Mouse (Mus musculus) lung, embryonic 16.5 days (tissue): Measurements from ENCODE around the gene Ywhag. TPM values are rescaled to one million over a fixed set of nuclear protein-coding genes. Genes with fewer than 3 reads are reported as not detected.

Experiments used
- ATAC-seq: fragments of 200-750 bp; cut with Nextera tagmentation; 2 replicates; pipeline ENCODE4 v1.8.0; 2017; ENCODE audit warnings: low read depth, mild to moderate bottlenecking, moderate library complexity
- H3K27ac ChIP-seq: fragments of 300-500 bp; sonication (generic); 2 replicates; pipeline ENCODE4 v1.5.1; 2014; ENCODE audit warnings: mild to moderate bottlenecking, control low read depth, low read length
- H3K27me3 ChIP-seq: fragments of 300-500 bp; sonication (generic); 2 replicates; pipeline ENCODE4 v1.6.1; 2014; ENCODE audit warnings: low read depth, low read length, mixed read lengths; ENCODE audit not compliant: control insufficient read depth, insufficient read depth
- H3K36me3 ChIP-seq: fragments of 300-500 bp; sonication (generic); 2 replicates; pipeline ENCODE4 v1.6.1; 2014; ENCODE audit warnings: low read length; ENCODE audit not compliant: control insufficient read depth, insufficient read depth
- H3K4me1 ChIP-seq: fragments of 300-500 bp; sonication (generic); replicated peaks from 2 replicates; pipeline ENCODE4 v1.6.1; 2014; ENCODE audit warnings: low read length, mixed read lengths; ENCODE audit not compliant: control insufficient read depth, insufficient read depth
- H3K4me2 ChIP-seq: fragments of 300-500 bp; sonication (generic); 2 replicates; pipeline ENCODE4 v1.6.1; 2014; ENCODE audit warnings: low read depth, low read length, control low read depth
- H3K4me3 ChIP-seq: fragments of 300-500 bp; sonication (generic); 2 replicates; pipeline ENCODE4 v1.5.1; 2014; ENCODE audit warnings: mild to moderate bottlenecking, low read length, control low read depth
- H3K9ac ChIP-seq: fragments of 300-500 bp; sonication (generic); 2 replicates; pipeline ENCODE4 v1.6.1; 2014; ENCODE audit warnings: low read length, control low read depth
- H3K9me3 ChIP-seq: fragments of 300-500 bp; sonication (generic); 2 replicates; pipeline ENCODE4 v1.6.1; 2016; ENCODE audit warnings: low read length; ENCODE audit not compliant: control insufficient read depth
- WGBS: fragments of 180-500 bp; shearing (Covaris S2); extraction: QIAGEN DNeasy Blood & Tissue Kit; methylation state at CpG from one replicate; pipeline ENCODE4 v1.1.7; 2014; 5-methylcytosine and 5-hydroxymethylcytosine counted together
- polyA plus RNA-seq: library from polyadenylated mRNA; unstranded; fragments of >200 nt; fragmentation: Nextera tagmentation; extraction: Ambion mirVana; gene quantifications from 2 replicates; pipeline ENCODE4 v1.2.1, GENCODE M21; 2015

Gene Ywhag
- polyA plus RNA-seq, 1 experiment from 2014 or later = 155 TPM

GRCm38 (mm10) chr5:135966866-135967265 is 32.5 kb upstream of the Ywhag start:
- WGBS = 56% methylated on average over 9 of the region's 9 CpGs
- H3K36me3 ChIP-seq = no peaks in the 10 kb centered on the region

DNA sequence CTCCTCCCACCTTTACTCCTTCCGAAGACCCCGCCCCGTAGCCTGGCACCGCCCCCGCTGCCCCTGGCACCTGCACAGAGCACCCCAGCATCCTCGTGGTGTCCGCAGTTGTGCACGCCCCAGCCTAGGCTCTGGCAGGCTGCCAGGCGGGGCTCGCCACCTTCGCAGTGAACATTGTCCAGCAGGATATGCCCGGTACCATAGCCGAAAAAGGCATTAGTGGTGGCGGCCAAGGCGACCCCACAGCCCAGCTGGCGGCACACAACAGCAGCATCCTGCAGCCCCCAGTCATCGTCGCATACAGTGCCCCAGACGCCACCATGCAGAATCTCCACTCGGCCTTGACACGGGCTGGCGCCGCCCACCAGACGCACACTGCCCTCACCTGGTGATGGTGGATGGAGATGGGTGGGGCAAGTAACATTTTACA is 31.1 kb upstream of the Ywhag start:
- 9% methylated on average over 24 of the region's 24 CpGs for WGBS
- no peaks in the 10 kb centered on the region for H3K9me3 ChIP-seq
- H3K4me1 ChIP-seq = peaks cover 15% of the 10 kb centered on the region
- no peaks in the 10 kb centered on the region for H3K27me3 ChIP-seq
- H3K4me2 ChIP-seq = peak overlapping the region; percentile 58
- H3K9ac ChIP-seq = peak overlapping the region; percentile 51
- peak overlapping the region; percentile 46; the same call in 1 of the 2 replicates for H3K27ac ChIP-seq
- H3K36me3 ChIP-seq = no peaks in the 10 kb centered on the region
- ATAC-seq = no peak
- peak overlapping the region; percentile 37 for H3K4me3 ChIP-seq

More at GRCm38 (mm10) chr5:135966866-135967265, 32.5 kb upstream of the Ywhag start:
- Histone ChIP-seq H3K4me1 (peaks cover 10% of the 10 kb centered on the region), H3K4me2 (no peak overlapping the region), H3K9ac (no peak overlapping the region), H3K9me3 (no peaks in the 10 kb centered on the region), H3K4me3 (no peak overlapping the region), H3K27me3 (no peaks in the 10 kb centered on the region), H3K27ac (no peak overlapping the region)
- ATAC-seq = no peak

DNA sequence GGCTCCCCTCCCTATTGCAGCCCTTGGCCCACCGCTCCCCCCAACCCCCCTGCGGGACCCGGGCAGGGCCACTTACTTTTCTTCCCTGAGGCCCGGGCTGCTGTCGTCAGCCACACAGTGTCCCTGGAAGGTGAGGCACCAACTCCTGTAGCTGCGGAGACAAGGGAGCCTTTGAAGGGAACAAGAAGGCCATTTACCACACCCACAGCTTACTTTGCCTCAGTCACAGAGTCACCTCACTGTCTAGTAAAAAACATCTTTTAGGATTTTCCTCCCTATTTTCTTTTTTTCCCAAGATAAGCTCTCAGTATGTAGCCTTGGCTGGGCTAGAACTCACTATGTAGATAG is 28.8 kb upstream of the Ywhag start:
- H3K4me2 ChIP-seq = peak overlapping the region; percentile 96
- H3K27ac ChIP-seq = peak overlapping the region; percentile 97

GRCm38 (mm10) chr5:135962492-135963279 is 28.3 kb upstream of the Ywhag start:
- Histone ChIP-seq H3K4me1 (peaks cover 17% of the 10 kb centered on the region), H3K27ac (peak overlapping the region; percentile 97), H3K27me3 (no peaks in the 10 kb centered on the region), H3K9ac (peak overlapping the region; percentile 97), H3K36me3 (no peaks in the 10 kb centered on the region), H3K9me3 (no peaks in the 10 kb centered on the region), H3K4me3 (peak overlapping the region; percentile 74), H3K4me2 (peak overlapping the region; percentile 96)
- WGBS = under 1% methylated on average over 62 of the region's 64 CpGs
- peak; percentile 93 for ATAC-seq

More for the DNA sequence above, 28.8 kb upstream of the Ywhag start:
- H3K9ac ChIP-seq = peak overlapping the region; percentile 97
- no peaks in the 10 kb centered on the region for H3K36me3 ChIP-seq
- peaks cover 15% of the 10 kb centered on the region for H3K4me1 ChIP-seq
- ATAC-seq = no peak
- H3K27me3 ChIP-seq = no peaks in the 10 kb centered on the region
- 3% methylated on average over 6 of the region's 6 CpGs for WGBS
- peak overlapping the region; percentile 74 for H3K4me3 ChIP-seq
- no peaks in the 10 kb centered on the region for H3K9me3 ChIP-seq

DNA sequence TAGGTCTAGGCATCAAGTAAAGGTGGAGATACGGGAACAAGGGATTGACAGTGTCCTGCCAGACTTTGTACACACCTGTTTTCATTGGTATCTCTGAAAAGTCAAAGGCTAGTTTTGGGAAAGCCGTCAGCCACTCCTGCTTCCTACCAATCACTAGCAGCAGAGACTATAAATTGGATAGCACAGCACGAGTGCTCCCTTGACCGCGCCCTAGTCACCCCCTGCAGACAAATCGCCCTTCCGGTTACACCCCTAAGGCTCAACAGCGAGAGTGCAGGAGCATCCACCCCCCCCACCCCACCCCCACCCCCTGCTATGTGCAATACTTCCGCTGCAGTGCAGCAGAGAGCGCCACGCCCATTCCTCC is 27.7 kb upstream of the Ywhag start:
- H3K27me3 ChIP-seq = no peaks in the 10 kb centered on the region
- peak overlapping the region; percentile 97 for H3K27ac ChIP-seq
- H3K9me3 ChIP-seq = no peaks in the 10 kb centered on the region
- ATAC-seq = no peak; the same call in 1 of the 2 replicates
- under 1% methylated on average over 11 of the region's 11 CpGs for WGBS
- peak overlapping the region; percentile 96 for H3K4me2 ChIP-seq
- peak overlapping the region; percentile 74 for H3K4me3 ChIP-seq
- peak overlapping the region; percentile 29 for H3K9ac ChIP-seq
- peaks cover 17% of the 10 kb centered on the region for H3K4me1 ChIP-seq
- no peaks in the 10 kb centered on the region for H3K36me3 ChIP-seq

DNA sequence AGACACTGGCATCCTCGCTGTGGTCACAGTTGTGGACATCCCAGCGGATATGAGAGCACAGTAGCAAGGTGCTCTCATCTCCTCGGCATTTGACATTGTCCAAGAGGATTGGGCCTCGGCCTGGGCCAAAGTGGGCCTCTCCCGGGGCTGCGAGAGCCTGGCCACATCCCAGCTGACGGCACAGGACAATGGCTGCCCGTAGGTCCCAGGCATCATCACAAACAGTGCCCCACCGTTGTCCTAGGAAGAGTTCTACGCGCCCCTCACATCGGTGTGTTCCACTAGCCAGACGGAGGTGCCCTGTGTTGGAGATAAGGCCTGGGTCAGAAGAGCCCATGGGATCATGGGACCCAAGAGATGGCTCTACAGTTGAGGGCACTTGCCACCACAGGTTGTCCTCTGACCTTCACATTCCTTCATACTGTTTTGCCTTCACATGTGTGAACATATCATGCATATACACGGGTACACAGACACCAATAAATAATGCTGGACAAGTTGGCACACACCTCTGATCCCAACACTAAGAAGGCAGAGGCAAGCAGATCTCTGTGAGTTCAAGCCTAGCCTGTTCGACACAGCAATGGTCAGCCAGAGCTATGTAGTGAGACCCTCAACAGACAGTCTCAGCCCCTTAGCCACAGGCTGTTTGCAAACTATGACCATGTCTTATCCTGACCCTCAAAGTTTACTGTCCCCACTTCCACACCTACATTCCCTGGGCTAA is 26.7 kb upstream of the Ywhag start:
- WGBS = 90% methylated on average over 15 of the region's 15 CpGs

GRCm38 (mm10) chr5:135959911-135960310 is 25.5 kb upstream of the Ywhag start:
- no peak for ATAC-seq
- 86% methylated on average over 7 of the region's 7 CpGs for WGBS
- Histone ChIP-seq H3K4me3 (no peak overlapping the region), H3K36me3 (no peaks in the 10 kb centered on the region), H3K4me1 (peaks cover 13% of the 10 kb centered on the region), H3K9ac (no peak overlapping the region), H3K27me3 (no peaks in the 10 kb centered on the region), H3K27ac (no peak overlapping the region), H3K9me3 (no peaks in the 10 kb centered on the region), H3K4me2 (no peak overlapping the region)

More for the DNA sequence above, 26.7 kb upstream of the Ywhag start:
- Histone ChIP-seq H3K9me3 (no peaks in the 10 kb centered on the region), H3K27ac (peak overlapping the region; percentile 97; the same call in 1 of the 2 replicates), H3K36me3 (no peaks in the 10 kb centered on the region), H3K4me3 (no peak overlapping the region), H3K27me3 (no peaks in the 10 kb centered on the region), H3K9ac (no peak overlapping the region), H3K4me1 (peaks cover 17% of the 10 kb centered on the region), H3K4me2 (peak overlapping the region; percentile 96)
- ATAC-seq = no peak

- Histone ChIP-seq H3K4me1 (peaks cover 12% of the 10 kb centered on the region), H3K9me3 (no peaks in the 10 kb centered on the region), H3K36me3 (no peaks in the 10 kb centered on the region), H3K27ac (peak overlapping the region; percentile 94), H3K9ac (no peak overlapping the region; the same call in 1 of the 2 replicates), H3K27me3 (no peaks in the 10 kb centered on the region), H3K4me2 (peak overlapping the region; percentile 67), H3K4me3 (no peak overlapping the region; the same call in 1 of the 2 replicates)
- WGBS = 88% methylated on average over 4 of the region's 4 CpGs
- no peak for ATAC-seq
Measured at GRCm38 (mm10) chr5:135958367-135958766, 24.0 kb upstream of the Ywhag start.
